Mouse (Mus musculus) heart, postnatal 36 days (tissue): Measurements from ENCODE around the gene Scgb2b11. TPM values are rescaled to one million over a fixed set of nuclear protein-coding genes. Genes with fewer than 3 reads are reported as not detected.
"Not testable (repeated sequence)": the region's sequence is repeated elsewhere in the genome, so short reads cannot be mapped to it uniquely, and the experiment has no call there.

Experiments
- DNase-seq, 2 experiments: peaks; one replicate each; pipeline ENCODE4 v3.0.0; 2021 to 2022
- intact Hi-C: fragments of 180-260 bp; cut with DNase I; formaldehyde crosslinking; loops from one replicate; pipeline ENCODE4 v1.15.1; 2025
- total RNA-seq, 2 experiments: library from RNA; stranded (reverse); gene quantifications; 2 replicates each; pipeline ENCODE4 v1.2.3; 2021

Gene Scgb2b11
- total RNA-seq, result not detected

GRCm38 (mm10) chr7:32211045-32211444 lies at the start of gene Scgb2b11:
Gene Scgb2b11, minus strand, starts transcription at chr7:32211145.
- DNase-seq, intact Hi-C loops: not testable (repeated sequence)

- DNase-seq, intact Hi-C loops: not testable (repeated sequence)
These were observed 11.6 kb upstream of the Scgb2b11 start, which contains the start of gene Scgb1b11 for GRCm38 (mm10) chr7:32222540-32222939. Gene Scgb1b11, plus strand, starts transcription at chr7:32222840.

Other genes starting within 250 kb of the Scgb2b11 start
- gene Scgb1b10, start 110.3 kb downstream of the Scgb2b11 start, total RNA-seq, result not detected
- not detected for gene Scgb1b11, start 11.7 kb upstream of the Scgb2b11 start, total RNA-seq
- gene Scgb2b12, start 116.1 kb upstream of the Scgb2b11 start, total RNA-seq, result not detected
- not detected for gene Scgb1b12, start 123.0 kb upstream of the Scgb2b11 start, total RNA-seq
- gene Scgb1b29, start 230.4 kb upstream of the Scgb2b11 start, total RNA-seq, result not detected